ENCODE assay signal across 9 mouse cellular contexts in genomic region chr1:105988903-105989639, GRCm38 (mm10). TPM values are rescaled to one million over a fixed set of nuclear protein-coding genes. Genes with fewer than 3 reads are reported as not detected.
DNase-seq lines count a peak whose midpoint lies in the region; ATAC-seq and TF ChIP-seq lines count a peak whose summit lies in the region.
"Had no signal": no experiment of that assay in that cellular context is flagged by ENCODE, and none has a peak within 500 bp of the region (broad histone marks: within the 10 kb centered on the region; RNA-seq: fewer than 3 reads in every experiment).

No protein-coding gene starts in this region.

- H3K9me3 ChIP-seq in heart, embryonic 13.5 days: no peaks in the 10 kb centered on the region
- no peaks in the 10 kb centered on the region for H3K9me3 ChIP-seq in G1E (replicated peaks)
- H3K9me3 ChIP-seq in heart, postnatal 0 days (replicated peaks; ENCODE audit: control insufficient read depth, low read length): no peaks in the 10 kb centered on the region
- H3K9me3 ChIP-seq in midbrain, embryonic 11.5 days (ENCODE audit: control insufficient read depth, low read length): no peaks in the 10 kb centered on the region

- peak overlapping the region; percentile 93 for H3K4me3 ChIP-seq in heart, embryonic 13.5 days
- peak overlapping the region; percentile 94 for H3K4me3 ChIP-seq in G1E (ENCODE audit: low read depth, low read length)
- peak overlapping the region; percentile 97 for H3K4me3 ChIP-seq in heart, postnatal 0 days (ENCODE audit: low read depth, low read length)
- H3K4me3 ChIP-seq in midbrain, embryonic 11.5 days (ENCODE audit: low read depth, low read length): peak overlapping the region; percentile 75

- TF ChIP-seq EP300 in heart, postnatal 0 days (IDR thresholded peaks at IDR 0.05; ENCODE audit: low read depth): no peak

- no peak for TF ChIP-seq CTCF in G1E (IDR thresholded peaks at IDR 0.05; ENCODE audit: low read depth, low read length)
- TF ChIP-seq CTCF in heart, postnatal 0 days (IDR thresholded peaks at IDR 0.05; ENCODE audit: low read depth): no peak

- H3K4me1 ChIP-seq in heart, embryonic 13.5 days: peaks cover 44% of the 10 kb centered on the region
- peaks cover 39% of the 10 kb centered on the region for H3K4me1 ChIP-seq in G1E (ENCODE audit: insufficient read depth, low read depth, low read length)
- peaks cover 26% of the 10 kb centered on the region for H3K4me1 ChIP-seq in heart, postnatal 0 days (ENCODE audit: control insufficient read depth, insufficient read depth)
- peaks cover 15% of the 10 kb centered on the region for H3K4me1 ChIP-seq in midbrain, embryonic 11.5 days (ENCODE audit: control insufficient read depth, insufficient read depth, low read length)

- H3K4me2 ChIP-seq in heart, embryonic 13.5 days: peak overlapping the region; percentile 98
- H3K4me2 ChIP-seq in heart, postnatal 0 days (ENCODE audit: low read depth, low read length): peak overlapping the region; percentile 72
- H3K4me2 ChIP-seq in midbrain, embryonic 11.5 days: peak overlapping the region; percentile 90

- no peaks in the 10 kb centered on the region for H3K36me3 ChIP-seq in heart, embryonic 13.5 days
- H3K36me3 ChIP-seq in G1E (replicated peaks): peaks cover 4% of the 10 kb centered on the region
- H3K36me3 ChIP-seq in heart, postnatal 0 days (replicated peaks; ENCODE audit: control insufficient read depth, insufficient read depth, low read length): no peaks in the 10 kb centered on the region
- no peaks in the 10 kb centered on the region for H3K36me3 ChIP-seq in midbrain, embryonic 11.5 days (ENCODE audit: control insufficient read depth, insufficient read depth, low read length)

- no peak for ATAC-seq in heart, embryonic 13.5 days (ENCODE audit: extremely low read depth, insufficient number of reproducible peaks, low FRiP score, low TSS enrichment)
- ATAC-seq in G1E (ENCODE audit: extremely low read depth, insufficient number of reproducible peaks, low FRiP score, poor library complexity, severe bottlenecking): no peak
- ATAC-seq in heart, postnatal 0 days (ENCODE audit: insufficient read depth, low read depth): no peak
- ATAC-seq in midbrain, embryonic 11.5 days (ENCODE audit: low FRiP score): no peak

- no peaks in the 10 kb centered on the region for H3K27me3 ChIP-seq in heart, embryonic 13.5 days (replicated peaks)
- no peaks in the 10 kb centered on the region for H3K27me3 ChIP-seq in G1E (ENCODE audit: insufficient read depth, low read length)
- no peaks in the 10 kb centered on the region for H3K27me3 ChIP-seq in heart, postnatal 0 days (ENCODE audit: control insufficient read depth, insufficient read depth, low read length)
- no peaks in the 10 kb centered on the region for H3K27me3 ChIP-seq in midbrain, embryonic 11.5 days (ENCODE audit: control insufficient read depth, insufficient read depth, low read length)

- H3K9ac ChIP-seq in heart, embryonic 13.5 days: peak overlapping the region; percentile 93
- H3K9ac ChIP-seq in heart, postnatal 0 days (replicated peaks; ENCODE audit: low read depth, low read length): peak overlapping the region; percentile 87
- peak overlapping the region; percentile 76; the same call in 1 of the 2 replicates for H3K9ac ChIP-seq in midbrain, embryonic 11.5 days (ENCODE audit: low read length)

- H3K27ac ChIP-seq in heart, embryonic 13.5 days (replicated peaks): peak overlapping the region; percentile 96; the same call in 1 of the 2 replicates
- no peak overlapping the region for H3K27ac ChIP-seq in heart, postnatal 0 days (ENCODE audit: low read depth)
- H3K27ac ChIP-seq in midbrain, embryonic 11.5 days (ENCODE audit: low read depth, low read length): no peak overlapping the region

- no peak for DNase-seq in heart, postnatal 4 days
- no peak for DNase-seq in G1E (ENCODE audit: low spot score)
- DNase-seq in heart, postnatal 0 days (ENCODE audit: low spot score): no peak
- peak; percentile 69 for DNase-seq in midbrain, embryonic 11.5 days (ENCODE audit: low spot score, missing footprints)
- no peak for DNase-seq in right cerebral cortex, postnatal 14 days
- DNase-seq in adrenal gland, postnatal 10 days: no peak
- no peak for DNase-seq in urinary bladder, adult 2 months (ENCODE audit: low spot score)
- DNase-seq: kidney, postnatal 36 days had no signal

- WGBS in heart, embryonic 13.5 days: 45% methylated on average over 14 of the region's 14 CpGs
- WGBS in heart, postnatal 0 days: 36% methylated on average over 14 of the region's 14 CpGs
- WGBS in midbrain, embryonic 11.5 days: 76% methylated on average over 14 of the region's 14 CpGs

RNA-seq across cellular contexts. Expression of gene Zcchc2, which starts 1.1 kb away (rescaled TPM):
- polyA plus RNA-seq in heart, embryonic 13.5 days (2015; fragmentation: Nextera tagmentation; extraction: Ambion mirVana): 1.3 and 1.5 TPM in 2 replicates
- total RNA-seq in heart, postnatal 4 days (2021): 1 to 10 TPM; 8.7 to 9.1 TPM
- 36.7 and 44.7 TPM in 2 replicates for total RNA-seq in G1E (2014; fragmentation: Nextera tagmentation)
- total RNA-seq in G1E (2017): 13.4 and 13.7 TPM in 2 replicates
- polyA plus RNA-seq in G1E (2012): 13.0 and 13.7 TPM in 2 replicates
- 6.6 and 9.5 TPM in 2 replicates for total RNA-seq in heart, postnatal 0 days (2014; rRNA removed; ENCODE audit: low replicate concordance)
- polyA plus RNA-seq in heart, postnatal 0 days (2015; fragmentation: Nextera tagmentation; extraction: Ambion mirVana): 1.1 TPM in 2 replicates
- polyA plus RNA-seq in midbrain, embryonic 11.5 days (2014; fragmentation: Nextera tagmentation; extraction: Ambion mirVana): 1.7 and 1.8 TPM in 2 replicates
- total RNA-seq in adrenal gland, postnatal 10 days (2021): 10 to 100 TPM; 14.0 to 16.3 TPM
- 11.1 TPM in 2 replicates for polyA plus RNA-seq in urinary bladder, adult 2 months (2012; rRNA removed)
